Mouse (Mus musculus) thymus, adult 2 months (tissue): ENCODE results near the gene Fam168a. TPM values are rescaled to one million over a fixed set of nuclear protein-coding genes. Genes with fewer than 3 reads are reported as not detected.

Experiments used
- DNase-seq: peaks from one replicate; pipeline ENCODE4 v3.0.0; 2021
- H3K27ac ChIP-seq: fragments of 200-500 bp; 2 replicates; pipeline ENCODE4 v1.5.1; 2012; ENCODE audit warnings: low read length, control low read depth; ENCODE audit not compliant: control insufficient read depth, insufficient read depth
- H3K27me3 ChIP-seq: fragments of 200-500 bp; 2 replicates; pipeline ENCODE4 v1.6.1; 2012; ENCODE audit warnings: mild to moderate bottlenecking, low read length, moderate library complexity, mixed read lengths; ENCODE audit not compliant: control insufficient read depth, insufficient read depth
- H3K36me3 ChIP-seq: fragments of 200-500 bp; 2 replicates; pipeline ENCODE4 v1.6.1; 2012; ENCODE audit warnings: mild to moderate bottlenecking, low read length, moderate library complexity; ENCODE audit not compliant: control insufficient read depth, insufficient read depth
- H3K4me1 ChIP-seq: fragments of 200-500 bp; replicated peaks from 2 replicates; pipeline ENCODE4 v1.6.1; 2012; ENCODE audit warnings: low read length; ENCODE audit not compliant: control insufficient read depth, insufficient read depth
- H3K4me3 ChIP-seq: fragments of 200-500 bp; 2 replicates; pipeline ENCODE4 v1.5.1; 2012; ENCODE audit warnings: mild to moderate bottlenecking, low read length, control low read depth, moderate library complexity; ENCODE audit not compliant: control insufficient read depth, insufficient read depth
- CTCF ChIP-seq: fragments of 200-500 bp; IDR thresholded peaks from 2 replicates; pipeline ENCODE4 v1.5.1; 2012; ENCODE audit warnings: mild to moderate bottlenecking, control low read depth, low read length, moderate library complexity, borderline replicate concordance; ENCODE audit not compliant: control insufficient read depth, poor library complexity, insufficient read depth; ENCODE audit errors: extremely low read depth
- POLR2A ChIP-seq: fragments of 200-500 bp; IDR thresholded peaks from 2 replicates; pipeline ENCODE4 v1.6.1; 2012; ENCODE audit warnings: mild to moderate bottlenecking, low read length, control low read depth, moderate library complexity; ENCODE audit not compliant: control insufficient read depth, poor library complexity, insufficient read depth; ENCODE audit errors: extremely low read depth
- WGBS: fragments of 180-500 bp; shearing (Covaris S2); methylation state at CpG from one replicate; pipeline ENCODE4 v1.1.7; 2018; 5-methylcytosine and 5-hydroxymethylcytosine counted together
- polyA plus RNA-seq: library from polyadenylated mRNA; depleted of rRNA; stranded (reverse); fragments of >200 nt; gene quantifications from 2 replicates; pipeline ENCODE4 v1.2.3, GENCODE M21; 2012

Gene Fam168a
- polyA plus RNA-seq, 1 experiment = 144 TPM

GRCm38 (mm10) chr7:100663729-100664304 is 42.6 kb upstream of the Fam168a start:
- no peak overlapping the region for H3K4me3 ChIP-seq
- WGBS = 79% methylated on average over 11 of the region's 11 CpGs
- DNase-seq = no peak

GRCm38 (mm10) chr7:100670646-100671045 is 35.8 kb upstream of the Fam168a start:
- no peak for DNase-seq
- Histone ChIP-seq H3K27ac (no peak overlapping the region), H3K36me3 (no peaks in the 10 kb centered on the region), H3K4me1 (no peaks in the 10 kb centered on the region), H3K27me3 (no peaks in the 10 kb centered on the region), H3K4me3 (no peak overlapping the region)
- TF ChIP-seq CTCF (no peak), POLR2A (no peak)
- whole genome bisulfite sequencing = 89% methylated on average over 5 of the region's 5 CpGs

More at GRCm38 (mm10) chr7:100663729-100664304, 42.6 kb upstream of the Fam168a start:
- TF ChIP-seq CTCF (no peak), POLR2A (no peak)
- H3K36me3 ChIP-seq = no peaks in the 10 kb centered on the region
- no peak overlapping the region for H3K27ac ChIP-seq
- H3K4me1 ChIP-seq = no peaks in the 10 kb centered on the region
- no peaks in the 10 kb centered on the region for H3K27me3 ChIP-seq

- TF ChIP-seq CTCF (no peak), POLR2A (no peak)
- Histone ChIP-seq H3K4me1 (no peaks in the 10 kb centered on the region), H3K27me3 (no peaks in the 10 kb centered on the region), H3K27ac (no peak overlapping the region), H3K4me3 (no peak overlapping the region), H3K36me3 (no peaks in the 10 kb centered on the region)
- WGBS = 86% methylated on average over 7 of the region's 7 CpGs
- DNase-seq = no peak
Observed at GRCm38 (mm10) chr7:100673452-100673851, 33.0 kb upstream of the Fam168a start.

- no peak overlapping the region for H3K27ac ChIP-seq
- H3K4me1 ChIP-seq = no peaks in the 10 kb centered on the region
- no peak overlapping the region for H3K4me3 ChIP-seq
- WGBS = 95% methylated on average over 2 of the region's 2 CpGs
- H3K27me3 ChIP-seq = no peaks in the 10 kb centered on the region
- no peaks in the 10 kb centered on the region for H3K36me3 ChIP-seq
- TF ChIP-seq CTCF (no peak), POLR2A (no peak)
- no peak for DNase-seq
Observed at GRCm38 (mm10) chr7:100674941-100675340, 31.5 kb upstream of the Fam168a start.

- Histone ChIP-seq H3K27ac (no peak overlapping the region), H3K36me3 (no peaks in the 10 kb centered on the region), H3K4me3 (no peak overlapping the region), H3K27me3 (no peaks in the 10 kb centered on the region), H3K4me1 (no peaks in the 10 kb centered on the region)
- 90% methylated on average over 5 of the region's 5 CpGs for WGBS
- DNase-seq = no peak
- TF ChIP-seq CTCF (no peak), POLR2A (no peak)
Observed at GRCm38 (mm10) chr7:100678052-100678451, 28.4 kb upstream of the Fam168a start.

GRCm38 (mm10) chr7:100678948-100679880 is 27.2 kb upstream of the Fam168a start:
- Histone ChIP-seq H3K27ac (no peak overlapping the region), H3K36me3 (no peaks in the 10 kb centered on the region), H3K4me3 (no peak overlapping the region), H3K4me1 (no peaks in the 10 kb centered on the region), H3K27me3 (no peaks in the 10 kb centered on the region)
- TF ChIP-seq POLR2A = no peak
- TF ChIP-seq CTCF = no peak
- DNase-seq = no peak
- 71% methylated on average over 15 of the region's 15 CpGs for WGBS
